Mouse (Mus musculus): ENCODE measurements around the gene Cnksr1.

- TF ChIP-seq CTCF (IDR thresholded peaks at IDR 0.05; ENCODE audit: insufficient read depth, low read length), result no peak
- peak; percentile 97; the same call in 1 of the 2 replicates for TF ChIP-seq POLR2A (IDR thresholded peaks at IDR 0.05; ENCODE audit: borderline replicate concordance, extremely low read depth, low read depth, low read length)
Observed at GRCm38 (mm10) chr4:134253722-134254324, 15.6 kb upstream of the Cnksr1 start, which contains the start of gene Grrp1.
